Mouse (Mus musculus) myocyte (in vitro differentiated cells): ENCODE data around the gene Col16a1. TPM values are rescaled to one million over a fixed set of nuclear protein-coding genes. Genes with fewer than 3 reads are reported as not detected.

Source experiments
- H3K27me3 ChIP-seq: one replicate; pipeline ENCODE4 v1.6.1; 2011; ENCODE audit not compliant: control insufficient read depth, insufficient read depth, insufficient read length
- H3K36me3 ChIP-seq: one replicate; pipeline ENCODE4 v1.6.1; 2011; ENCODE audit not compliant: control insufficient read depth, insufficient read depth
- H3K4me2 ChIP-seq: one replicate; pipeline ENCODE4 v1.6.1; 2011; ENCODE audit warnings: low read depth, control low read depth
- H3K4me3 ChIP-seq: one replicate; pipeline ENCODE4 v1.5.1; 2011; ENCODE audit warnings: mild to moderate bottlenecking, control low read depth, moderate library complexity
- H3K79me2 ChIP-seq: one replicate; pipeline ENCODE4 v1.6.1; 2011; ENCODE audit not compliant: control insufficient read depth, insufficient read depth
- H3ac ChIP-seq: one replicate; pipeline ENCODE4 v1.6.1; 2011; ENCODE audit not compliant: control insufficient read depth, insufficient read length
- CEBPB ChIP-seq: IDR thresholded peaks from 2 replicates; pipeline ENCODE4 v1.6.1; 2011; ENCODE audit warnings: mild to moderate bottlenecking, moderate library complexity; ENCODE audit not compliant: poor library complexity, insufficient read depth, severe bottlenecking
- E2F4 ChIP-seq: IDR thresholded peaks from one replicate; pipeline ENCODE4 v1.6.1; 2011; ENCODE audit warnings: mild to moderate bottlenecking, control low read depth, moderate library complexity; ENCODE audit not compliant: insufficient read depth
- MAX ChIP-seq: IDR thresholded peaks from one replicate; pipeline ENCODE4 v1.6.1; 2011; ENCODE audit warnings: low read depth, mild to moderate bottlenecking, control low read depth
- MYOD1 ChIP-seq, 3 experiments: IDR thresholded peaks; one replicate each; pipeline ENCODE4 v1.6.1; 2011; ENCODE audit warnings: control low read depth in 2 of 3, low read depth in 2 of 3, mild to moderate bottlenecking in 2 of 3, moderate library complexity in 1 of 3; ENCODE audit not compliant: insufficient read length in 2 of 3, control insufficient read depth in 1 of 3
- MYOG ChIP-seq, 3 experiments: IDR thresholded peaks; one replicate each; pipeline ENCODE4 v1.6.1; 2011; ENCODE audit warnings: control low read depth in 2 of 3, low read depth in 2 of 3, mild to moderate bottlenecking in 2 of 3; ENCODE audit not compliant: insufficient read length in 2 of 3, control insufficient read depth in 1 of 3, insufficient read depth in 1 of 3
- POLR2A ChIP-seq: IDR thresholded peaks from one replicate; pipeline ENCODE4 v1.6.1; 2011; ENCODE audit warnings: low read depth, mild to moderate bottlenecking, control low read depth, moderate library complexity; ENCODE audit not compliant: insufficient read length
- POLR2AphosphoS2 ChIP-seq: IDR thresholded peaks from one replicate; pipeline ENCODE4 v1.6.1; 2011; ENCODE audit warnings: low read depth, control low read depth; ENCODE audit not compliant: insufficient read length
- REST ChIP-seq: IDR thresholded peaks from one replicate; pipeline ENCODE4 v1.6.1; 2011; ENCODE audit warnings: mild to moderate bottlenecking, control low read depth, moderate library complexity; ENCODE audit not compliant: insufficient read depth, insufficient read length
- SRF ChIP-seq: IDR thresholded peaks from one replicate; pipeline ENCODE4 v1.6.1; 2011; ENCODE audit warnings: low read depth; ENCODE audit not compliant: control insufficient read depth, insufficient read length
- TCF12 ChIP-seq: IDR thresholded peaks from one replicate; pipeline ENCODE4 v1.6.1; 2011; ENCODE audit warnings: mild to moderate bottlenecking, control low read depth; ENCODE audit not compliant: poor library complexity, insufficient read depth, severe bottlenecking
- TCF3 ChIP-seq: IDR thresholded peaks from one replicate; pipeline ENCODE4 v1.6.1; 2011; ENCODE audit warnings: low read depth, control low read depth; ENCODE audit not compliant: insufficient read length
- USF1 ChIP-seq: IDR thresholded peaks from one replicate; pipeline ENCODE4 v1.6.1; 2011; ENCODE audit warnings: low read depth, mild to moderate bottlenecking, control low read depth, moderate library complexity
- polyA plus RNA-seq: library from polyadenylated mRNA; unstranded; fragments of >200 nt; fragmentation: generic; extraction: Trizol; gene quantifications from one replicate; pipeline ENCODE4 v1.2.1, GENCODE M21; 2012; ENCODE audit warnings: missing spikeins

Gene Col16a1
- polyA plus RNA-seq, 1 experiment, result 13.9 TPM

DNA sequence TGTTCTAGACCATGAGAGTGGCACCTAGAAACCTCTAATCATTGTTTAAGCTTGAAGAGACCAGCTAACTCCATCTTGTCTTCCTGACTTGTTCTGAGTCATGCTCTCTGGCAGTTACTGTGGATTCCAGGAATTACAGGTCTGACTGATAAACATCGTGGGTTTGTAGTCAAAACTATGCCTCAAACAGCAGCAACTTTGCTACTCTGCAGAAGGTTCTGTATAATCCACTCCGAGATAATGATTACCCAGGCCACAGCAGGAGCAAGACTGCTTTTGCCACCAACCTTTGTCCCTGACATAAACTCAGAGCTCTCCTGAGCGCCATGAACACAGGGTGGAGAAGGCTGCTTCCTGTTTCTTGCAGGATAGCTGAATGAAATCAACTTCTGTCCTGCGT, 56.9 kb downstream of the Col16a1 start:
- Histone ChIP-seq H3ac (no peak overlapping the region), H3K79me2 (peaks cover 19% of the 10 kb centered on the region), H3K4me2 (no peak overlapping the region), H3K4me3 (no peak overlapping the region), H3K36me3 (no peaks in the 10 kb centered on the region), H3K27me3 (no peaks in the 10 kb centered on the region)
- TF ChIP-seq SRF (no peak), MYOG (IDR thresholded peaks at IDR 0.05; ENCODE audit: control insufficient read depth in 1 of 3, insufficient read depth in 1 of 3, insufficient read length in 2 of 3, low read depth in 2 of 3) (no peak), CEBPB (no peak), POLR2AphosphoS2 (no peak), E2F4 (no peak), POLR2A (no peak), MAX (no peak), TCF12 (no peak), REST (no peak), MYOD1 (IDR thresholded peaks at IDR 0.05; ENCODE audit: control insufficient read depth in 1 of 3, insufficient read length in 2 of 3, low read depth in 2 of 3) (no peak), TCF3 (no peak), USF1 (no peak)

DNA sequence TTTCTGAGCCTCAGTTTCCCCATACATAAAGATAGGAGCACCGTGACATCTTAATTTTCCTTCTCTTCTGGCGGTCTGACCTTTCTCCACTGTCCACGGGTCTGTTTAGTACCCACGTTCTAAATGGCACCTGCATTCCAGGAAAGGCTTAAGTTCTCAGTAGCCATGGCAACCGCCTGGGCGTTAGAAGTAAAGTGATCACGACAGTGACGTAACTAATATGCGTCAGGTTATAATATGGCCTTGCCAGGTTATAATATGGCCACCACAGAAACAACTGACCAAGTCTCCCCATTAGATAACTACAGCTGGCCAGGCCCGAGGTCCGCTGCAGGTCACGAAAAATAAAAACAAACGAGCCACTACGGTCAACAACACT, 59.4 kb downstream of the Col16a1 start:
- Histone ChIP-seq H3K36me3 (no peaks in the 10 kb centered on the region), H3K4me3 (peak overlapping the region; percentile 79), H3ac (peak overlapping the region; percentile 12), H3K27me3 (no peaks in the 10 kb centered on the region), H3K79me2 (peaks cover 31% of the 10 kb centered on the region), H3K4me2 (peak overlapping the region; percentile 66)
- TF ChIP-seq E2F4 (no peak), TCF12 (no peak), REST (no peak), CEBPB (no peak), MYOG (IDR thresholded peaks at IDR 0.05; ENCODE audit: control insufficient read depth in 1 of 3, insufficient read depth in 1 of 3, insufficient read length in 2 of 3, low read depth in 2 of 3) (no peak), MAX (no peak), POLR2A (no peak), POLR2AphosphoS2 (no peak), USF1 (no peak), SRF (no peak), TCF3 (no peak)

GRCm38 (mm10) chr4:130107444-130108131, 59.9 kb downstream of the Col16a1 start:
- no peak for TF ChIP-seq USF1
- TF ChIP-seq REST, result no peak
- no peak for TF ChIP-seq TCF3
- TF ChIP-seq POLR2A, result peak; percentile 59
- TF ChIP-seq TCF12, result no peak
- TF ChIP-seq SRF, result peak; percentile 59
- TF ChIP-seq CEBPB, result peak; percentile 82
- no peak for TF ChIP-seq MAX
- TF ChIP-seq POLR2AphosphoS2, result peak; percentile 34
- no peak for TF ChIP-seq E2F4
- peak in 1 of 3 experiments; percentile 11 for TF ChIP-seq MYOD1 (IDR thresholded peaks at IDR 0.05; ENCODE audit: control insufficient read depth in 1 of 3, insufficient read length in 2 of 3, low read depth in 2 of 3)
- TF ChIP-seq MYOG (IDR thresholded peaks at IDR 0.05; ENCODE audit: control insufficient read depth in 1 of 3, insufficient read depth in 1 of 3, insufficient read length in 2 of 3, low read depth in 2 of 3), result no peak
- H3K79me2 ChIP-seq, result peaks cover 31% of the 10 kb centered on the region

GRCm38 (mm10) chr4:130108929-130109328, 61.3 kb downstream of the Col16a1 start:
- H3K79me2 ChIP-seq, result peaks cover 31% of the 10 kb centered on the region
- no peak for TF ChIP-seq CEBPB
- TF ChIP-seq POLR2AphosphoS2, result no peak
- no peak for TF ChIP-seq TCF3
- no peak for TF ChIP-seq TCF12
- no peak for TF ChIP-seq MYOG (IDR thresholded peaks at IDR 0.05; ENCODE audit: control insufficient read depth in 1 of 3, insufficient read depth in 1 of 3, insufficient read length in 2 of 3, low read depth in 2 of 3)
- TF ChIP-seq MAX, result no peak
- TF ChIP-seq REST, result no peak
- no peaks in the 10 kb centered on the region for H3K36me3 ChIP-seq
- no peak overlapping the region for H3ac ChIP-seq
- no peaks in the 10 kb centered on the region for H3K27me3 ChIP-seq
- peak overlapping the region; percentile 79 for H3K4me3 ChIP-seq
- H3K4me2 ChIP-seq, result peak overlapping the region; percentile 97

More at GRCm38 (mm10) chr4:130107444-130108131, 59.9 kb downstream of the Col16a1 start:
- H3K27me3 ChIP-seq, result no peaks in the 10 kb centered on the region
- H3K4me2 ChIP-seq, result peak overlapping the region; percentile 97
- peak overlapping the region; percentile 79 for H3K4me3 ChIP-seq
- H3K36me3 ChIP-seq, result no peaks in the 10 kb centered on the region
- peak overlapping the region; percentile 12 for H3ac ChIP-seq

- no peaks in the 10 kb centered on the region for H3K36me3 ChIP-seq
- TF ChIP-seq TCF12 (no peak), REST (no peak), SRF (no peak)
- no peak overlapping the region for H3ac ChIP-seq
- H3K79me2 ChIP-seq, result peaks cover 31% of the 10 kb centered on the region
- no peaks in the 10 kb centered on the region for H3K27me3 ChIP-seq
- H3K4me2 ChIP-seq, result peak overlapping the region; percentile 97
- H3K4me3 ChIP-seq, result no peak overlapping the region
Observed at GRCm38 (mm10) chr4:130109666-130110065, 62.0 kb downstream of the Col16a1 start.
